Mouse (Mus musculus) ES-E14 (cell line): ENCODE measurements at regions not wholly inside any gene's neighbourhood (a gene's known extent, or its start where the extent isn't known, plus 50 kb on each side); places are given as distances from the start of the nearest gene placed in this dataset.

Experiments used
- MAFK ChIP-seq: IDR thresholded peaks from 2 replicates; pipeline ENCODE4 v1.6.1; 2014; ENCODE audit warnings: mild to moderate bottlenecking, low read depth, low read length, inconsistent platforms; ENCODE audit not compliant: insufficient read depth
- ZNF384 ChIP-seq: IDR thresholded peaks from 2 replicates; pipeline ENCODE4 v1.6.1; 2012; ENCODE audit warnings: low read depth, low read length, inconsistent platforms

GRCm38 (mm10) chr8:82573434-82573833, 170.4 kb upstream of the Il15 start:
- TF ChIP-seq ZNF384 (no peak), MAFK (no peak)
